Mouse (Mus musculus) intestine, embryonic 16.5 days (tissue): ENCODE data around the gene Btbd9. TPM values are rescaled to one million over a fixed set of nuclear protein-coding genes. Genes with fewer than 3 reads are reported as not detected.
A peak's percentile ranks its signal among the peaks of the same experiment; 100 is the strongest.

ENCODE experiments used
- ATAC-seq: fragments of 200-750 bp; cut with Nextera tagmentation; 2 replicates; pipeline ENCODE4 v1.8.0; 2017; ENCODE audit warnings: moderate TSS enrichment, moderate library complexity
- H3K27ac ChIP-seq: fragments of 300-500 bp; sonication (generic); 2 replicates; pipeline ENCODE4 v1.5.1; 2014; ENCODE audit warnings: mild to moderate bottlenecking, low read length
- H3K27me3 ChIP-seq: fragments of 300-500 bp; sonication (generic); replicated peaks from 2 replicates; pipeline ENCODE4 v1.6.1; 2014; ENCODE audit warnings: low read length, control low read depth, mixed read lengths; ENCODE audit not compliant: control insufficient read depth, insufficient read depth
- H3K36me3 ChIP-seq: fragments of 300-500 bp; sonication (generic); 2 replicates; pipeline ENCODE4 v1.6.1; 2014; ENCODE audit warnings: low read length, control low read depth; ENCODE audit not compliant: control insufficient read depth, insufficient read depth
- H3K4me1 ChIP-seq: fragments of 300-500 bp; sonication (generic); 2 replicates; pipeline ENCODE4 v1.6.1; 2014; ENCODE audit warnings: low read length, control low read depth, mixed read lengths; ENCODE audit not compliant: control insufficient read depth, insufficient read depth
- H3K4me2 ChIP-seq: fragments of 300-500 bp; sonication (generic); 2 replicates; pipeline ENCODE4 v1.6.1; 2014; ENCODE audit warnings: low read depth, low read length, control low read depth
- H3K4me3 ChIP-seq: fragments of 300-500 bp; sonication (generic); 2 replicates; pipeline ENCODE4 v1.5.1; 2014; ENCODE audit warnings: mild to moderate bottlenecking, low read length
- H3K9ac ChIP-seq: fragments of 300-500 bp; sonication (generic); 2 replicates; pipeline ENCODE4 v1.6.1; 2014; ENCODE audit warnings: low read depth, low read length
- H3K9me3 ChIP-seq: fragments of 300-500 bp; sonication (generic); 2 replicates; pipeline ENCODE4 v1.6.1; 2016; ENCODE audit warnings: low read length, control low read depth; ENCODE audit not compliant: control insufficient read depth
- WGBS: fragments of 180-500 bp; shearing (Covaris S2); extraction: QIAGEN DNeasy Blood & Tissue Kit; methylation state at CpG from one replicate; pipeline ENCODE4 v1.1.7; 2014; 5-methylcytosine and 5-hydroxymethylcytosine counted together
- polyA plus RNA-seq: library from polyadenylated mRNA; unstranded; fragments of >200 nt; fragmentation: Nextera tagmentation; extraction: Ambion mirVana; gene quantifications from 2 replicates; pipeline ENCODE4 v1.2.1, GENCODE M21; 2015

Btbd9 gene
- polyA plus RNA-seq, 1 experiment from 2014 or later, result 51.6 TPM

- peak; percentile 99 for ATAC-seq
- WGBS, result under 1% methylated on average over 34 of the region's 34 CpGs
Observed at GRCm38 (mm10) chr17:30612075-30612859, 36.0 kb upstream of the Btbd9 start.

DNA sequence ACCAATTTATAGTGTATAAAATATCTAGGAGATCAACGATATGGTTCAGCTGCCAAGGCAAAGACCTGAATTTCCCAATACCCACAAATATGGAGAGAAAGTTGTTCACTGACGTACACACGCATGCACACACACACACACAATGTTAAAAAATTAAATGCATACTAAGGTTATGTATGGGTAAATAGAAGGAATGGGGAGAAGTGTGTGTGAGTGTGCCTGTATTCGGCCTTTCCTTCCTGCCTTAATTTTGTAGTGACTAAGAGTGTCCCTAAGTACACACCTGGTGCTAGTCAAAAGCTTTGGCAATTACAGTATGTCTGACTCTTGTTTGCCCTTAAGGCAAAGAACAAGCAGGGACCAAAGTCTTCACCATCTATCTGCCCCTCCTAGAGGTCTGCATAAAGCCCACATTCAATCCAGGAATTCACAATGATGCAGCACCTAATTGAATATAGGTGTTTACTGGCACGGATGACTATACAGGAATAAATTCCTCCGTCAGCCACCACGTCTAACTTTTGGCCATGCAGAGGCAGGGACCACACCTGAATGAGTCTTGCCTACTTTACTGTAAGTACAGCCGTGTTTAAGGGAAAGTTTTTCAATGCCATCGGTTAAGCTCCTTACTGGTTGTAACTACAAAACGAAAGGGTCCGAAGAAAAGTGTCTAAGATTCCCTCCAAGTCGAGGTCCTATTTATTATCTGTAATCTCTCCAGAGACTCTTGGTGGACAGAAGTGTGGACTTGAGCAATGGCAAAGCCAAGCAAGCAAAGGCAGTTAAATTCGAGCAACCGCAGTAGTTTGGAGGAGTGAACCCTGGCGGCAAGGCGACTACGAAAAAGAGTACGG lies 35.2 kb upstream of the Btbd9 start:
- Histone ChIP-seq H3K9ac (peak overlapping the region; percentile 85), H3K4me3 (peak overlapping the region; percentile 74), H3K36me3 (no peaks in the 10 kb centered on the region), H3K9me3 (no peaks in the 10 kb centered on the region), H3K4me1 (peaks cover 38% of the 10 kb centered on the region), H3K27me3 (no peaks in the 10 kb centered on the region), H3K4me2 (peak overlapping the region; percentile 54), H3K27ac (peak overlapping the region; percentile 84)
- ATAC-seq, result no peak
- WGBS, result 22% methylated on average over 18 of the region's 18 CpGs

More at GRCm38 (mm10) chr17:30612075-30612859, 36.0 kb upstream of the Btbd9 start:
- Histone ChIP-seq H3K36me3 (no peaks in the 10 kb centered on the region), H3K9me3 (no peaks in the 10 kb centered on the region), H3K4me2 (peak overlapping the region; percentile 54), H3K27ac (peak overlapping the region; percentile 84), H3K4me1 (peaks cover 34% of the 10 kb centered on the region), H3K9ac (peak overlapping the region; percentile 85), H3K4me3 (peak overlapping the region; percentile 74), H3K27me3 (no peaks in the 10 kb centered on the region)

DNA sequence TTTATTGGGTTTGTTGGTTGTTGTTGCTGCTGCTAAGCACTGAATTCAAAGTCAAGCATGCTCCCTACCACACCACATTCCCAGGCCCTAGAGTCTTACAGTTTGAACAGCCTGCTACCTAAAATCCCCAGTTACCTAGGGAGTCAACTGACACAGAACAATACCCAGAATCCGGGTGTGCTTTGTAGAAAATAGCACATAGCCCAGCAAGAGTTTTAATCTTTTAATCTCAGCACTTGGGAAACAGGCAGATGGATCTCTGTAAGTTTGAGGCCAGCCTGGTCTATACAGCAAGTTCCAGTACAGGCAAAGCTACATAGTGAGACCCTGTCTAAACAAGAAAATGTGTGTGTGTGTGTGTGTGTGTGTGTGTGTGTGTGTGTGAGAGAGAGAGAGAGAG lies 34.5 kb upstream of the Btbd9 start:
- Histone ChIP-seq H3K9me3 (no peaks in the 10 kb centered on the region), H3K4me1 (peaks cover 38% of the 10 kb centered on the region), H3K27me3 (no peaks in the 10 kb centered on the region), H3K4me3 (no peak overlapping the region), H3K27ac (no peak overlapping the region), H3K9ac (no peak overlapping the region), H3K4me2 (peak overlapping the region; percentile 54), H3K36me3 (no peaks in the 10 kb centered on the region)
- 75% methylated on average over 1 of the region's 1 CpGs for WGBS
- no peak for ATAC-seq

GRCm38 (mm10) chr17:30609980-30610307 lies 33.7 kb upstream of the Btbd9 start:
- Histone ChIP-seq H3K36me3 (no peaks in the 10 kb centered on the region), H3K27ac (no peak overlapping the region; the same call in 1 of the 2 replicates), H3K4me2 (0 out of 2 replicates have a peak overlapping the region, but pooled peaks have one; percentile 13), H3K9me3 (no peaks in the 10 kb centered on the region), H3K9ac (no peak overlapping the region), H3K27me3 (no peaks in the 10 kb centered on the region), H3K4me3 (0 out of 2 replicates have a peak overlapping the region, but pooled peaks have one; percentile 3), H3K4me1 (peaks cover 38% of the 10 kb centered on the region)
- ATAC-seq, result no peak
- 90% methylated on average over 5 of the region's 5 CpGs for WGBS

DNA sequence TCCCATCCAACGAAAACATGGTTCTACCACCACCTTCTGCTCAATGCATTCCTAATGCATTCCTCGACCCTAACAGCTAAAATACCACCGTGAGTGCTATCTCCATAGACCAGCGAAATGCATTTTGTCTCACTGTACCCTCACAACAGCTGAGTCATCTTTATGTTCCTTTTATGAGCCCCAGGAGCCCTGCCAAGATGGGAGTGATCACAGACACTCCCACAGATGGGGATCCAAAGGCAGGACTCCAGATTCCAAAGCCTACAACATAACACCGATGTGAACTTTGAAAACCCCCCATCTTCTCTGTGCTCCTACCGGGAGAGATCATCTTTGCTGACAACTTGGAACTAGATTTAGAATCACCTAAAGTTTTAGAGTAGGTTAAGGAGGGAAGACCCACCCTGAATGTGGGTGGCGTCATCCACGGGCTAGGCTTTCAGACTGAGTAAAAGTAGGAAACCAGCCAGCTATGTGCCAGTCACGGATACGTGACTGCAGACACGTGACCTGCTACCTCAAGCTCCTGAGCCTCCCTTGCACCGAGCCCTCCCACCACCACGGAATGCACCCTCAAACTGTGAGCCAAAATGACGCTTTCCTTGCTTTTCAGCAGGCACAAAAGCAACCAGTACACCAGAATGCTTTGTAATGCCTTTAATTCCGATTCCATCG lies 33.2 kb upstream of the Btbd9 start:
- H3K4me1 ChIP-seq, result peaks cover 38% of the 10 kb centered on the region
- ATAC-seq, result no peak
- H3K27me3 ChIP-seq, result no peaks in the 10 kb centered on the region
- H3K27ac ChIP-seq, result peak overlapping the region; percentile 21; the same call in 1 of the 2 replicates
- WGBS, result 73% methylated on average over 16 of the region's 16 CpGs
- H3K36me3 ChIP-seq, result no peaks in the 10 kb centered on the region
- H3K4me2 ChIP-seq, result 0 out of 2 replicates have a peak overlapping the region, but pooled peaks have one; percentile 13
- H3K9me3 ChIP-seq, result no peaks in the 10 kb centered on the region
- H3K4me3 ChIP-seq, result 0 out of 2 replicates have a peak overlapping the region, but pooled peaks have one; percentile 3
- H3K9ac ChIP-seq, result no peak overlapping the region

- 0 out of 2 replicates have a peak overlapping the region, but pooled peaks have one; percentile 26 for H3K9ac ChIP-seq
- H3K27ac ChIP-seq, result peak overlapping the region; percentile 56
- no peaks in the 10 kb centered on the region for H3K9me3 ChIP-seq
- H3K4me1 ChIP-seq, result peaks cover 38% of the 10 kb centered on the region
- no peak overlapping the region for H3K4me3 ChIP-seq
- 66% methylated on average over 8 of the region's 8 CpGs for WGBS
- H3K36me3 ChIP-seq, result peaks cover 3% of the 10 kb centered on the region; the same call in 1 of the 2 replicates
- H3K27me3 ChIP-seq, result no peaks in the 10 kb centered on the region
- no peak for ATAC-seq
- H3K4me2 ChIP-seq, result no peak overlapping the region
Observed at GRCm38 (mm10) chr17:30607909-30608495, 31.7 kb upstream of the Btbd9 start.

DNA sequence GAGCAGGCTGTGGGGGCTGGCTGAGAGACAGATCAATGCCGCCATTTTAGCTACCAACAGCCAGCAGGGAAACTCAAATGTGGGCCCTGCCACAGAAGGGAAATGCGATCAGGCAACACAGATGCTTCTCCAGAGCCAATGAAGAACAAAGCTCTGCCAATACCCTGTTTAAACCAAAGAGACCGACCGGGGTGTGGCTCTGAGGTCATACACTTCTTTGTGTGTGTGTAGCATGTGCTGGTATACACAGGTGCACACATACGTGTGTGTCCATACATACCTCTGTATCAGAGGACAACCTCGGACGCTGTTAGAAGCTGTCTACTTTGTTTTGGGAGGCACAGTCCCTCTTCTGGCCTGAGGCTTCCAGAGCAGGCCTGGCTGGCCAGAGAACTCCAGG lies 31.0 kb upstream of the Btbd9 start:
- no peak overlapping the region for H3K4me2 ChIP-seq
- H3K27me3 ChIP-seq, result no peaks in the 10 kb centered on the region
- H3K9me3 ChIP-seq, result no peaks in the 10 kb centered on the region
- peak overlapping the region; percentile 49 for H3K27ac ChIP-seq
- no peak overlapping the region for H3K9ac ChIP-seq
- no peak for ATAC-seq
- WGBS, result 88% methylated on average over 7 of the region's 7 CpGs
- H3K4me1 ChIP-seq, result peaks cover 38% of the 10 kb centered on the region
- peaks cover 8% of the 10 kb centered on the region; the same call in 1 of the 2 replicates for H3K36me3 ChIP-seq
- no peak overlapping the region for H3K4me3 ChIP-seq

- no peaks in the 10 kb centered on the region for H3K9me3 ChIP-seq
- H3K4me3 ChIP-seq, result 0 out of 2 replicates have a peak overlapping the region, but pooled peaks have one; percentile 9
- peaks cover 11% of the 10 kb centered on the region for H3K36me3 ChIP-seq
- H3K27ac ChIP-seq, result peak overlapping the region; percentile 49
- WGBS, result 73% methylated on average over 8 of the region's 8 CpGs
- H3K9ac ChIP-seq, result no peak overlapping the region
- H3K27me3 ChIP-seq, result no peaks in the 10 kb centered on the region
- H3K4me2 ChIP-seq, result peak overlapping the region; percentile 3; the same call in 1 of the 2 replicates
- peak; percentile 68 for ATAC-seq
- peaks cover 38% of the 10 kb centered on the region for H3K4me1 ChIP-seq
Observed at GRCm38 (mm10) chr17:30606634-30607081, 30.4 kb upstream of the Btbd9 start.
